Mouse (Mus musculus): ENCODE results near the gene 4930415O20Rik.

GRCm38 (mm10) chr15:98632921-98633320 is 62.1 kb downstream of the 4930415O20Rik start:
- TF ChIP-seq EP300 (IDR thresholded peaks at IDR 0.05; ENCODE audit: low read depth), result no peak
- TF ChIP-seq CTCF (IDR thresholded peaks at IDR 0.05; ENCODE audit: low read depth), result no peak

Measured in liver, postnatal 0 days (tissue).